In the genomic region with DNA sequence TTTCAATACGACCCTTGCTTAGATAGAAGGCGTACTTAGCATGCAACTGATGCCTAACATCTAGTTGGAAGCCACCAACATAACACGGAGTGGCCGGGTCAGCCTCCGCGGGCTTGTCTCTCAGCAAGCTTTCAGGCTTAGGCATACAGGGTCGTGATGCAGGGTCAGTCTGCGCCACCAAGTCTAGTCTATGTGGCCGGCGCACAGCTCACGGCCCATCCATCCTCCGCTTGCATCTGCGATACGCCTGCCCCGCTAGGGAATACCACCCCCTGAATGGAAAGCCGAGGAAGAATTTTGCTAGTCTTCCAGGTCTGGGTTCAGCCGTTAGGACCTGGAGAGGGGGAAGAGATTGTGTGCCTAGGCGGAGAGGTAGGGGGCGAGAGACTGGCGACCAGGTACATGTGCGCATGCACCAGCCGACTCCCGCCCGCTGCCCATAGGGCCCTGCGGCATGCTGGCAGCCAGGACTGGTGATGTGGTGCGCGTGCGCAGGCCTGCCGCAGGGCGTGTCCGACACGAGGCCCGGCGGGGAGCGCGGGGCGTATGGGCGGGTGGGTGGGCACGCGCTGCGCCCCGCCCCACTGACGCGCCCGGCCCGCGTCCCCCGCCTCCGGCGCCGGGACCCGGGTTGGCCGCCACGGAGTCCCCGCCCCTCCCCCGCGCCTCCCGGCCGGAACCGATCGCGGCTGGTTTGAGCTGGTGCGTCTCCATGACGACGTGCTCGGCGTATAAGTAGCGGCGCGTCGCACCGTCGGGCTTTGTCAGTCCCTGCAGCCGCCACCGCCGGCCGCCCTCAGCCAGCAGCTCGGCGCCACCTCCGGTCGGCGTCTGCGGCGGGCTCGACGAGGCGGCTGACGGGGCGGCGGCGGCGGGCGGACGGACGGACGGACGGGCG, we compare ENCODE assay signal across 8 mouse cellular contexts. TPM values are rescaled to one million over a fixed set of nuclear protein-coding genes. Genes with fewer than 3 reads are reported as not detected.
A peak's percentile ranks its signal among the peaks of the same experiment; 100 is the strongest.
DNase-seq lines count a peak whose midpoint lies in the region; ATAC-seq lines count a peak whose summit lies in the region.

A gene (plus strand): TSS at position 586 of the 898 bp plus-strand sequence.

- H3K4me3 ChIP-seq in intestine, embryonic 14.5 days (ENCODE audit: low read depth, low read length): peak within 1 kb of the TSS; percentile 90

- intact Hi-C loops in gastrocnemius, postnatal 14 days (cut with DNase I; ENCODE audit: low total_unique reads): loop anchor here (5.0 kb wide), 1 partner anchor 177 kb away; no protein-coding TSS in a partner anchor
- intact Hi-C loops in left cerebral cortex, postnatal 14 days (cut with DNase I): loop anchor here (5.0 to 10.0 kb wide), 2 partner anchors 122 to 710 kb away; no protein-coding TSS in a partner anchor

- H3K9me3 ChIP-seq in intestine, embryonic 14.5 days (ENCODE audit: control insufficient read depth, low read length): no peaks in the 10 kb centered on the region

- H3K9ac ChIP-seq in intestine, embryonic 14.5 days (ENCODE audit: low read length): peak within 1 kb of the TSS; percentile 95

- peak; percentile 95 for DNase-seq in adipocyte (ENCODE audit: low spot score)
- DNase-seq in embryo, embryonic 10 days (ENCODE audit: low spot score): peak; percentile 98
- DNase-seq in gastrocnemius, postnatal 14 days: peak; percentile 96
- peak; percentile 99 for DNase-seq in intestine, embryonic 14.5 days (ENCODE audit: low spot score)
- DNase-seq in left cerebral cortex, postnatal 14 days (ENCODE audit: low spot score in 2 of 2): peak; percentile 98 to 99
- DNase-seq in mesoderm, embryonic 11.5 days (ENCODE audit: low read depth, low spot score): peak; percentile 98
- DNase-seq in right cerebral cortex, postnatal 36 days (ENCODE audit: low spot score in 2 of 2): peak; percentile 96 to 97
- peak; percentile 98 for DNase-seq in yolk sac, embryonic 10.5 days (ENCODE audit: low spot score)

- H3K27ac ChIP-seq in intestine, embryonic 14.5 days (ENCODE audit: low read depth): peak within 1 kb of the TSS; percentile 82

- H3K4me2 ChIP-seq in intestine, embryonic 14.5 days (ENCODE audit: low read length): peak within 1 kb of the TSS; percentile 77

- peaks cover 6% of the 10 kb centered on the region for H3K4me1 ChIP-seq in intestine, embryonic 14.5 days (replicated peaks; ENCODE audit: control insufficient read depth, insufficient read depth, low read length)

- peaks cover 28% of the 10 kb centered on the region for H3K36me3 ChIP-seq in intestine, embryonic 14.5 days (ENCODE audit: control insufficient read depth, insufficient read depth, low read length)

- ATAC-seq in intestine, embryonic 14.5 days (replicated peaks; ENCODE audit: low FRiP score, low TSS enrichment, low read depth): peak; percentile 97

- under 1% methylated on average over 77 of the region's 98 CpGs for WGBS in intestine, embryonic 14.5 days

- no peaks in the 10 kb centered on the region for H3K27me3 ChIP-seq in intestine, embryonic 14.5 days (replicated peaks; ENCODE audit: control insufficient read depth, insufficient read depth, low read length)

RNA-seq across cellular contexts. Expression of the gene that starts here (rescaled TPM):
- total RNA-seq in gastrocnemius, postnatal 14 days (2021): 10 to 100 TPM; 53.9 to 79.8 TPM
- 234 and 237 TPM in 2 replicates for polyA plus RNA-seq in intestine, embryonic 14.5 days (2014; fragmentation: Nextera tagmentation; extraction: Ambion mirVana)
- 10 to 100 TPM; 51.0 to 56.8 TPM for total RNA-seq in left cerebral cortex, postnatal 14 days (2021)

Comparison
In these comparisons a context has a peak if more than half of its experiments do, and no peak if none do; other contexts are left out.
1. Peak in every context shown above with its lines: DNase-seq, ATAC-seq, H3K4me3 ChIP-seq and H3K27ac ChIP-seq.